Comparison of ENCODE assay signal across 8 mouse cellular contexts in the genomic region with DNA sequence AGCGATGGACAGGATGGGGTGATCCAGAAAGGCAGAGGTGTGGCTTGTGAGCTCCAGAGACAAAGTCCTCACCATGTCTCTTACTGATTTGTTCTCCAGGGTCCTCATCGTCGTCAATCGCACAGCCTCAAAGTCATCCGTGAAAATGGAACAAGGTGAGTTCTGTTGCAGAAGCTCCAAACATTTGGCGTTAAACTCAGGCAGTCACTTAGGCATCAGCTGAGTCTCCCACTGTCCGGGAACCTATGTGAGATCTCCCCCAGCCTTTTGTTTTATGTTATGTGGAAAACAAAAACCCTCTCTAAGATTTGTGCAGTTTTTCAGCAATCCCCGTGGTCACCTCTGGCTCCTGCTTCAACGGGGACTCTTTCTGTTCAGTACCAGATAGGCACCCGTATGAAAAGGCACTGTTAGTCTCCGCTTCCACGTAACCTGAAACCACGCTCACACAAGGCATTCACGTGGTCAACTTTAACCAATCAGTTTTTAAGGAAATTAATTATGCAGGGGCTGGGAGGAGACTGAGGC. TPM values are rescaled to one million over a fixed set of nuclear protein-coding genes. Genes with fewer than 3 reads are reported as not detected.
A peak's percentile ranks its signal among the peaks of the same experiment; 100 is the strongest.
DNase-seq lines count a peak whose midpoint lies in the region; ATAC-seq and TF ChIP-seq lines count a peak whose summit lies in the region.

No protein-coding gene starts in this region.

- H3K4me2 ChIP-seq in forebrain, postnatal 0 days (ENCODE audit: low read depth): peak overlapping the region; percentile 37
- peak overlapping the region; percentile 51 for H3K4me2 ChIP-seq in limb, embryonic 12.5 days
- peak overlapping the region; percentile 57 for H3K4me2 ChIP-seq in neural tube, embryonic 13.5 days

- peak; percentile 90 for ATAC-seq in forebrain, postnatal 0 days
- ATAC-seq in limb, embryonic 12.5 days (ENCODE audit: insufficient number of reproducible peaks, insufficient read depth, low FRiP score, low TSS enrichment, low read depth): peak; percentile 89
- ATAC-seq in neural tube, embryonic 13.5 days (ENCODE audit: low read depth): peak; percentile 93

- TF ChIP-seq CTCF in forebrain, postnatal 0 days (IDR thresholded peaks at IDR 0.05; ENCODE audit: low read depth): no peak

- no peaks in the 10 kb centered on the region for H3K4me1 ChIP-seq in forebrain, postnatal 0 days (ENCODE audit: insufficient read depth)
- H3K4me1 ChIP-seq in limb, embryonic 12.5 days (replicated peaks): peaks cover 13% of the 10 kb centered on the region; the same call in 1 of the 2 replicates
- H3K4me1 ChIP-seq in neural tube, embryonic 13.5 days (replicated peaks): peaks cover 16% of the 10 kb centered on the region; the same call in 1 of the 2 replicates

- peak overlapping the region; percentile 25 for H3K4me3 ChIP-seq in forebrain, postnatal 0 days (ENCODE audit: low read depth, low read length)
- H3K4me3 ChIP-seq in limb, embryonic 12.5 days (replicated peaks): peak overlapping the region; percentile 32
- H3K4me3 ChIP-seq in neural tube, embryonic 13.5 days: peak overlapping the region; percentile 38

- no peaks in the 10 kb centered on the region for H3K36me3 ChIP-seq in forebrain, postnatal 0 days (ENCODE audit: insufficient read depth)
- H3K36me3 ChIP-seq in limb, embryonic 12.5 days: no peaks in the 10 kb centered on the region
- H3K36me3 ChIP-seq in neural tube, embryonic 13.5 days: no peaks in the 10 kb centered on the region

- no peaks in the 10 kb centered on the region for H3K27me3 ChIP-seq in forebrain, postnatal 0 days (ENCODE audit: insufficient read depth, low read length)
- H3K27me3 ChIP-seq in limb, embryonic 12.5 days: no peaks in the 10 kb centered on the region; the same call in none of the 2 replicates
- H3K27me3 ChIP-seq in neural tube, embryonic 13.5 days: no peaks in the 10 kb centered on the region

- H3K9me3 ChIP-seq in forebrain, postnatal 0 days (ENCODE audit: low read length): no peaks in the 10 kb centered on the region
- H3K9me3 ChIP-seq in limb, embryonic 12.5 days: no peaks in the 10 kb centered on the region
- H3K9me3 ChIP-seq in neural tube, embryonic 13.5 days: no peaks in the 10 kb centered on the region

- H3K27ac ChIP-seq in forebrain, postnatal 0 days (ENCODE audit: low read depth, low read length): peak overlapping the region; percentile 29; the same call in 1 of the 2 replicates
- H3K27ac ChIP-seq in limb, embryonic 12.5 days: no peak overlapping the region
- H3K27ac ChIP-seq in neural tube, embryonic 13.5 days (replicated peaks): peak overlapping the region; percentile 71

- peak overlapping the region; percentile 18 for H3K9ac ChIP-seq in forebrain, postnatal 0 days
- no peak overlapping the region for H3K9ac ChIP-seq in limb, embryonic 12.5 days (replicated peaks)
- H3K9ac ChIP-seq in neural tube, embryonic 13.5 days: peak overlapping the region; percentile 59

- 31% methylated on average over 14 of the region's 14 CpGs for WGBS in forebrain, postnatal 0 days
- 23% methylated on average over 14 of the region's 14 CpGs for WGBS in limb, embryonic 12.5 days
- 21% methylated on average over 14 of the region's 14 CpGs for WGBS in neural tube, embryonic 13.5 days

- peak; percentile 12 to 45 for DNase-seq in cerebellum, postnatal 10 days
- no peak for DNase-seq in cerebellum, postnatal 36 days
- DNase-seq in NIH3T3 (ENCODE audit: low read depth): peak; percentile 68
- DNase-seq in forebrain, postnatal 0 days: peak; percentile 64
- DNase-seq in adrenal gland, adult 2 months: no peak
- no peak for DNase-seq in T-cell, adult 2 months (ENCODE audit: low spot score)

RNA-seq across cellular contexts. Expression of a gene that starts 6.7 kb away (rescaled TPM):
- total RNA-seq in forebrain, postnatal 0 days (2014; rRNA removed): not detected in 2 replicates
- 0.11 and 0.34 TPM in 2 replicates for polyA plus RNA-seq in forebrain, postnatal 0 days (2015; fragmentation: Nextera tagmentation; extraction: Ambion mirVana)
- 0.16 TPM in 1 of 2 replicates, not detected in the other for polyA plus RNA-seq in limb, embryonic 12.5 days (2016; fragmentation: Nextera tagmentation; extraction: Ambion mirVana)
- polyA plus RNA-seq in neural tube, embryonic 13.5 days (2015; fragmentation: Nextera tagmentation; extraction: Ambion mirVana): 0.54 and 0.81 TPM in 2 replicates
- total RNA-seq in adrenal gland, adult 2 months (2021): under 1 TPM; 0.46 to 0.59 TPM
- 0.08 TPM in 1 of 2 replicates, not detected in the other for polyA plus RNA-seq in adrenal gland, adult 2 months (2012; rRNA removed)

RNA-seq across cellular contexts. Expression of a gene that starts 27.5 kb away (rescaled TPM):
- total RNA-seq in forebrain, postnatal 0 days (2014; rRNA removed): 83.7 and 102 TPM in 2 replicates
- 101 and 112 TPM in 2 replicates for polyA plus RNA-seq in forebrain, postnatal 0 days (2015; fragmentation: Nextera tagmentation; extraction: Ambion mirVana)
- polyA plus RNA-seq in limb, embryonic 12.5 days (2016; fragmentation: Nextera tagmentation; extraction: Ambion mirVana): 79.0 and 79.6 TPM in 2 replicates
- polyA plus RNA-seq in neural tube, embryonic 13.5 days (2015; fragmentation: Nextera tagmentation; extraction: Ambion mirVana): 104 and 128 TPM in 2 replicates
- total RNA-seq in adrenal gland, adult 2 months (2021): 10 to 100 TPM; 59.5 to 72.8 TPM
- polyA plus RNA-seq in adrenal gland, adult 2 months (2012; rRNA removed): 22.7 and 26.8 TPM in 2 replicates

RNA-seq across cellular contexts. Expression of a gene that starts 53.6 kb away (rescaled TPM):
- total RNA-seq in forebrain, postnatal 0 days (2014; rRNA removed): 17.4 and 22.9 TPM in 2 replicates
- 28.3 and 34.3 TPM in 2 replicates for polyA plus RNA-seq in forebrain, postnatal 0 days (2015; fragmentation: Nextera tagmentation; extraction: Ambion mirVana)
- polyA plus RNA-seq in limb, embryonic 12.5 days (2016; fragmentation: Nextera tagmentation; extraction: Ambion mirVana): 0.59 and 2.2 TPM in 2 replicates
- polyA plus RNA-seq in neural tube, embryonic 13.5 days (2015; fragmentation: Nextera tagmentation; extraction: Ambion mirVana): 15.7 and 17.1 TPM in 2 replicates
- total RNA-seq in adrenal gland, adult 2 months (2021): 1 to 10 TPM; 6.1 to 6.7 TPM
- 1.6 and 2.1 TPM in 2 replicates for polyA plus RNA-seq in adrenal gland, adult 2 months (2012; rRNA removed)

RNA-seq across cellular contexts. Expression of a gene that starts 53.9 kb away (rescaled TPM):
- total RNA-seq in forebrain, postnatal 0 days (2014; rRNA removed): 0.76 and 0.92 TPM in 2 replicates
- 0.65 and 0.80 TPM in 2 replicates for polyA plus RNA-seq in forebrain, postnatal 0 days (2015; fragmentation: Nextera tagmentation; extraction: Ambion mirVana)
- polyA plus RNA-seq in limb, embryonic 12.5 days (2016; fragmentation: Nextera tagmentation; extraction: Ambion mirVana): 0.26 and 0.63 TPM in 2 replicates
- 0.28 and 0.35 TPM in 2 replicates for polyA plus RNA-seq in neural tube, embryonic 13.5 days (2015; fragmentation: Nextera tagmentation; extraction: Ambion mirVana)
- total RNA-seq in adrenal gland, adult 2 months (2021): 1 to 10 TPM; 4.5 to 5.0 TPM
- 0.10 and 0.16 TPM in 2 replicates for polyA plus RNA-seq in adrenal gland, adult 2 months (2012; rRNA removed)

Comparison
In these comparisons a context has a peak if more than half of its experiments do, and no peak if none do; other contexts are left out.
1. DNase-seq: peak in cerebellum, postnatal 10 days (2 of 2), NIH3T3 (single experiment) and forebrain, postnatal 0 days (single experiment); none in cerebellum, postnatal 36 days (0 of 2), adrenal gland, adult 2 months (single experiment) and T-cell, adult 2 months (single experiment).
2. Peak in every context shown above with its lines, with median percentiles within 50 percentile points of each other: ATAC-seq, H3K4me2 ChIP-seq and H3K4me3 ChIP-seq.